ENCODE assay signal across 26 mouse cellular contexts in genomic region chr5:129756886-129757285, GRCm38 (mm10). TPM values are rescaled to one million over a fixed set of nuclear protein-coding genes. Genes with fewer than 3 reads are reported as not detected.
DNase-seq lines count a peak whose midpoint lies in the region; ATAC-seq and TF ChIP-seq lines count a peak whose summit lies in the region.
"Had no signal": no experiment of that assay in that cellular context is flagged by ENCODE, and none has a peak within 500 bp of the region (broad histone marks: within the 10 kb centered on the region; RNA-seq: fewer than 3 reads in every experiment).

No protein-coding gene starts in this region.

- no peak overlapping the region for H3K4me2 ChIP-seq in hindbrain, embryonic 16.5 days (ENCODE audit: low read length)
- H3K4me2 ChIP-seq: embryonic facial prominence, embryonic 12.5 days; forebrain, embryonic 13.5 days; forebrain, embryonic 15.5 days had no signal

- no peak for TF ChIP-seq POLR2A in ES-Bruce4 (IDR thresholded peaks at IDR 0.05; ENCODE audit: insufficient read depth, low read length)

- H3K9me3 ChIP-seq in ES-Bruce4 (replicated peaks; ENCODE audit: control insufficient read depth, insufficient read depth, low read length, poor library complexity, severe bottlenecking) (no peaks in the 10 kb centered on the region), ES-E14 (ENCODE audit: control insufficient read depth, insufficient read depth, low read depth, low read length) (no peaks in the 10 kb centered on the region)
- no peaks in the 10 kb centered on the region for H3K9me3 ChIP-seq in hindbrain, embryonic 16.5 days (ENCODE audit: control insufficient read depth, low read length)
- H3K9me3 ChIP-seq: embryonic facial prominence, embryonic 10.5 days; embryonic facial prominence, embryonic 12.5 days; forebrain, embryonic 13.5 days; forebrain, embryonic 15.5 days had no signal

- TF ChIP-seq EP300 in ES-Bruce4 (IDR thresholded peaks at IDR 0.05; ENCODE audit: insufficient read depth, low read depth, low read length): no peak

- H3K4me1 ChIP-seq in ES-Bruce4 (ENCODE audit: control insufficient read depth, insufficient read depth, low read length) (peaks cover 2% of the 10 kb centered on the region), ES-E14 (ENCODE audit: control insufficient read depth in 2 of 2, insufficient read depth in 2 of 2, low read length in 2 of 2, poor library complexity in 1 of 2) (peaks cover 0 to 5% of the 10 kb centered on the region in 2 experiments; a peak in 2 of 4 replicates)
- H3K4me1 ChIP-seq in hindbrain, embryonic 16.5 days (ENCODE audit: control insufficient read depth, insufficient read depth, low read depth, low read length): no peaks in the 10 kb centered on the region
- H3K4me1 ChIP-seq: embryonic facial prominence, embryonic 12.5 days had no signal

- H3K36me3 ChIP-seq in ES-Bruce4 (ENCODE audit: control insufficient read depth, insufficient read depth, low read length, poor library complexity, severe bottlenecking) (no peaks in the 10 kb centered on the region), ES-E14 (ENCODE audit: control insufficient read depth, insufficient read depth, low read length, poor library complexity, severe bottlenecking) (no peaks in the 10 kb centered on the region)
- peaks cover 9% of the 10 kb centered on the region; the same call in 1 of the 2 replicates for H3K36me3 ChIP-seq in hindbrain, embryonic 16.5 days (ENCODE audit: control insufficient read depth, insufficient read depth, low read length)

- ATAC-seq in hindbrain, embryonic 16.5 days: no peak
- ATAC-seq: forebrain, embryonic 13.5 days; forebrain, embryonic 15.5 days; forebrain, postnatal 0 days had no signal

- H3K27me3 ChIP-seq in ES-Bruce4 (ENCODE audit: control insufficient read depth, insufficient read depth, low read length, poor library complexity, severe bottlenecking): no peaks in the 10 kb centered on the region
- no peaks in the 10 kb centered on the region for H3K27me3 ChIP-seq in hindbrain, embryonic 16.5 days (replicated peaks; ENCODE audit: control insufficient read depth, insufficient read depth, low read length)
- H3K27me3 ChIP-seq: embryonic facial prominence, embryonic 12.5 days; forebrain, embryonic 13.5 days; forebrain, embryonic 15.5 days had no signal

- 91% methylated on average over 20 of the region's 20 CpGs for WGBS in hindbrain, embryonic 16.5 days

- H3K9ac ChIP-seq in ES-Bruce4 (ENCODE audit: low read depth, poor library complexity, severe bottlenecking): 0 out of 2 replicates have a peak overlapping the region, but pooled peaks have one; percentile 1
- H3K9ac ChIP-seq in ES-E14 (ENCODE audit: insufficient read depth, low read depth, low read length, poor library complexity, severe bottlenecking): peak overlapping the region; percentile 51; the same call in 1 of the 2 replicates
- H3K9ac ChIP-seq in hindbrain, embryonic 16.5 days (ENCODE audit: low read depth, low read length): no peak overlapping the region
- H3K9ac ChIP-seq: embryonic facial prominence, embryonic 12.5 days; forebrain, embryonic 13.5 days; forebrain, embryonic 15.5 days; forebrain, postnatal 0 days had no signal

- in situ Hi-C loops in ES-E14 (cut with MboI; ENCODE audit: low sequenced_read_pairs in 2 of 2, unreplicated experiment in 2 of 2): no loop called here

- H3K27ac ChIP-seq in ES-Bruce4 (ENCODE audit: insufficient read depth, low read length): peak overlapping the region; percentile 8; the same call in 1 of the 2 replicates
- peak overlapping the region; percentile 23; the same call in 1 of the 2 replicates for H3K27ac ChIP-seq in ES-E14 (ENCODE audit: insufficient read depth, low read depth, low read length, poor library complexity, severe bottlenecking)
- H3K27ac ChIP-seq in hindbrain, embryonic 16.5 days (ENCODE audit: low read depth, low read length): no peak overlapping the region
- H3K27ac ChIP-seq: embryonic facial prominence, embryonic 10.5 days; embryonic facial prominence, embryonic 12.5 days; forebrain, embryonic 13.5 days; forebrain, embryonic 15.5 days had no signal

- TF ChIP-seq CTCF in ES-Bruce4 (IDR thresholded peaks at IDR 0.05; ENCODE audit: low read depth, low read length): no peak

- H3K4me3 ChIP-seq in ES-Bruce4 (ENCODE audit: low read depth, low read length) (peak overlapping the region; percentile 36), ES-E14 (ENCODE audit: insufficient read depth in 1 of 2, low read depth in 1 of 2, low read length in 2 of 2, poor library complexity in 1 of 2, severe bottlenecking in 1 of 2) (peak overlapping the region in 1 of 2 experiments; percentile 4; a peak in 1 of 4 replicates)
- H3K4me3 ChIP-seq in hindbrain, embryonic 16.5 days (ENCODE audit: low read length): no peak overlapping the region
- H3K4me3 ChIP-seq: embryonic facial prominence, embryonic 10.5 days; embryonic facial prominence, embryonic 12.5 days; forebrain, embryonic 13.5 days; forebrain, embryonic 15.5 days had no signal

- peak; percentile 17 for DNase-seq in testis, postnatal 14 days (ENCODE audit: low spot score)
- DNase-seq in testis, postnatal 10 days (ENCODE audit: low spot score): no peak
- DNase-seq in ES-E14 (ENCODE audit: low read depth, low spot score): no peak
- peak; percentile 56 for DNase-seq in ZHBTc4 (ENCODE audit: low read depth, low spot score)
- DNase-seq in adrenal gland, postnatal 36 days: no peak
- no peak for DNase-seq in right cerebral cortex, postnatal 10 days (ENCODE audit: low spot score in 2 of 2)
- DNase-seq: adrenal gland, adult 2 months; adrenal gland, postnatal 10 days; adrenal gland, postnatal 25 days; cerebellum, adult 11-12 months; cerebellum, adult 2 months; cerebellum, adult 9-10 months; cerebellum, postnatal 10 days; cerebellum, postnatal 25 days; forebrain, postnatal 0 days had no signal

TF ChIP-seq in ES-E14, 5 proteins besides CTCF, POLR2A, EP300 and RAD21:
- TF ChIP-seq ZNF384 (IDR thresholded peaks at IDR 0.05; ENCODE audit: low read depth, low read length) (no peak), MAFK (IDR thresholded peaks at IDR 0.05; ENCODE audit: insufficient read depth, low read depth, low read length) (no peak), ZC3H11A (IDR thresholded peaks at IDR 0.05; ENCODE audit: borderline replicate concordance, low read depth, low read length) (no peak), CHD2 (IDR thresholded peaks at IDR 0.05; ENCODE audit: low read depth, low read length) (no peak), HCFC1 (IDR thresholded peaks at IDR 0.05; ENCODE audit: borderline replicate concordance, insufficient read depth, low read length) (no peak)

RNA-seq across cellular contexts. Expression of gene Psph, which starts 30.4 kb away (rescaled TPM):
- 28.7 and 31.4 TPM in 2 replicates for polyA plus RNA-seq in ES-Bruce4 (2011; ENCODE audit: insufficient read depth, insufficient read length, low read depth, missing spikeins)
- 54.9 and 83.0 TPM in 2 replicates for total RNA-seq in ES-E14 (2012; rRNA removed)
- 35.2 and 42.4 TPM in 2 replicates for polyA plus RNA-seq in hindbrain, embryonic 16.5 days (2015; fragmentation: Nextera tagmentation; extraction: Ambion mirVana)
- total RNA-seq in adrenal gland, postnatal 36 days (2021): 10 to 100 TPM; 20.1 to 27.0 TPM

RNA-seq across cellular contexts. Expression of gene Nipsnap2, which starts 32.0 kb away (rescaled TPM):
- polyA plus RNA-seq in ES-Bruce4 (2011; ENCODE audit: insufficient read depth, insufficient read length, low read depth, missing spikeins): 34.9 and 38.0 TPM in 2 replicates
- total RNA-seq in ES-E14 (2012; rRNA removed): 25.1 and 32.3 TPM in 2 replicates
- polyA plus RNA-seq in hindbrain, embryonic 16.5 days (2015; fragmentation: Nextera tagmentation; extraction: Ambion mirVana): 96.4 and 98.7 TPM in 2 replicates
- total RNA-seq in adrenal gland, postnatal 36 days (2021): 100 to 1,000 TPM; 116 to 140 TPM

RNA-seq across cellular contexts. Expression of gene Mrps17, which starts 41.6 kb away (rescaled TPM):
- 76.4 and 94.7 TPM in 2 replicates for polyA plus RNA-seq in ES-Bruce4 (2011; ENCODE audit: insufficient read depth, insufficient read length, low read depth, missing spikeins)
- total RNA-seq in ES-E14 (2012; rRNA removed): 142 and 147 TPM in 2 replicates
- polyA plus RNA-seq in hindbrain, embryonic 16.5 days (2015; fragmentation: Nextera tagmentation; extraction: Ambion mirVana): 171 and 176 TPM in 2 replicates
- 100 to 1,000 TPM in 1 of 2 experiments, 10 to 100 TPM in 1; 80.7 to 106 TPM for total RNA-seq in adrenal gland, postnatal 36 days (2021)

RNA-seq across cellular contexts. Expression of gene Sept14, which starts 48.6 kb away (rescaled TPM):
- polyA plus RNA-seq in ES-Bruce4 (2011; ENCODE audit: insufficient read depth, insufficient read length, low read depth, missing spikeins): not detected in 2 replicates
- 0.27 and 0.69 TPM in 2 replicates for total RNA-seq in ES-E14 (2012; rRNA removed)
- not detected in 2 replicates for polyA plus RNA-seq in hindbrain, embryonic 16.5 days (2015; fragmentation: Nextera tagmentation; extraction: Ambion mirVana)
- not detected for total RNA-seq in adrenal gland, postnatal 36 days (2021)
- total RNA-seq: adrenal gland, postnatal 10 days; adrenal gland, postnatal 25 days; forebrain, postnatal 0 days; MEL had no signal
- polyA plus RNA-seq: adrenal gland, adult 2 months; C2C12; cerebellum, adult 2 months; cortical plate, adult 2 months; embryonic facial prominence, embryonic 10.5 days; embryonic facial prominence, embryonic 12.5 days; embryonic facial prominence, embryonic 14.5 days; forebrain, embryonic 11.5 days; forebrain, embryonic 13.5 days; forebrain, embryonic 15.5 days; forebrain, postnatal 0 days had no signal

Comparison
In these comparisons a context has a peak if more than half of its experiments do, and no peak if none do; other contexts are left out.
1. DNase-seq: peak in testis, postnatal 14 days (single experiment) and ZHBTc4 (single experiment); none in testis, postnatal 10 days (single experiment), ES-E14 (single experiment), adrenal gland, postnatal 36 days (0 of 2) and right cerebral cortex, postnatal 10 days (0 of 2).